Mouse (Mus musculus) stomach, embryonic 15.5 days (tissue): Measurements from ENCODE around the gene Ntsr1. TPM values are rescaled to one million over a fixed set of nuclear protein-coding genes. Genes with fewer than 3 reads are reported as not detected.

ENCODE experiments used
- ATAC-seq: fragments of 200-750 bp; cut with Nextera tagmentation; 2 replicates; pipeline ENCODE4 v1.8.0; 2017; ENCODE audit warnings: low read depth, moderate number of reproducible peaks, moderate TSS enrichment; ENCODE audit not compliant: insufficient read depth, low FRiP score
- H3K27ac ChIP-seq: fragments of 300-500 bp; sonication (generic); 2 replicates; pipeline ENCODE4 v1.5.1; 2015; ENCODE audit warnings: mild to moderate bottlenecking, inconsistent platforms
- H3K27me3 ChIP-seq: fragments of 300-500 bp; sonication (generic); replicated peaks from 2 replicates; pipeline ENCODE4 v1.6.1; 2015; ENCODE audit warnings: inconsistent platforms
- H3K36me3 ChIP-seq: fragments of 300-500 bp; sonication (generic); 2 replicates; pipeline ENCODE4 v1.6.1; 2015; ENCODE audit warnings: inconsistent platforms
- H3K4me1 ChIP-seq: fragments of 300-500 bp; sonication (generic); 2 replicates; pipeline ENCODE4 v1.6.1; 2015; ENCODE audit warnings: inconsistent platforms
- H3K4me2 ChIP-seq: fragments of 300-500 bp; sonication (generic); 2 replicates; pipeline ENCODE4 v1.6.1; 2015; ENCODE audit warnings: mild to moderate bottlenecking, inconsistent platforms
- H3K4me3 ChIP-seq: fragments of 300-500 bp; sonication (generic); replicated peaks from 2 replicates; pipeline ENCODE4 v1.5.1; 2015; ENCODE audit warnings: inconsistent platforms
- H3K9ac ChIP-seq: fragments of 300-500 bp; sonication (generic); 2 replicates; pipeline ENCODE4 v1.6.1; 2015; ENCODE audit warnings: inconsistent platforms
- H3K9me3 ChIP-seq: fragments of 300-500 bp; sonication (generic); 2 replicates; pipeline ENCODE4 v1.6.1; 2016; ENCODE audit warnings: inconsistent platforms
- WGBS: fragments of 180-500 bp; shearing (Covaris S2); methylation state at CpG from one replicate; pipeline ENCODE4 v1.1.7; 2015; 5-methylcytosine and 5-hydroxymethylcytosine counted together
- polyA plus RNA-seq: library from polyadenylated mRNA; unstranded; fragments of >200 nt; fragmentation: Nextera tagmentation; extraction: Ambion mirVana; gene quantifications from 2 replicates; pipeline ENCODE4 v1.2.1, GENCODE M21; 2015

The Ntsr1 gene
- polyA plus RNA-seq, 1 experiment from 2014 or later, result 0.89 TPM

DNA sequence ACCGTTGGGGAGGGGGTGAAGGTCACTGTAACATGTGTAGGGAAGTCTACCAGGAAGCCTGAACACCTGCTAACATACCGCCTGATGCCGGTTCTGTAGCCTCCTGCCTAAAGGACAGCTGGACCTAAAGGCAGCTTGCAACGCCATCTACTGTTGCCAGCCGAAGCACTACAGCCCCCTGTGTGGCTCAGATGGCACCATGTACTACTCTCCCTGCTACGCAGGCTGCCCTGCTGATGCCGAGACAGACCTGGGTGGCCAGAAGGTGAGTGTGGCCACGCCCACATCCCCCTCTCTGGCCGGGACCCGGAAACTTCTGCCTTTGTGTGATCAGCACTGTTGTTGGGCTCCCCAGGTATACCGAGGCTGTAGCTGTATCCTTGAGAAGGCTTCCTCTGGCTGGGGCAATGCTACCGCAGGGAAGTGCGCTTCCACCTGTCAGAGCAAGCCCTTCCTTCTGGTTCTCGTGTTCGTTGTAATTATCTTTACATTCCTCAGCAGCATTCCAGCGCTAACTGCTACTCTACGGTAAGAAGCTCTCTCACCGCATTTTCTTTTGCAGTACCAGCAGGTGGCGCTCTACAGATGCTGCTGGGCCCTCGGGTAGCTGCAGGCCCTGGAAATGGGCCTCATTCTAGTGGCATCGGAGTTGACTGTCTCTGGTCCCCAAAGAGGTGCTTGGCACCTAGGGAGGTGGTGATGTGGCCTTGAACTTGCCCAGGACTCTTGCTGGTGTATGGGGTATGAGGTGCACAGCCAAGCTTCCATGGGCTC lies 27.3 kb upstream of the Ntsr1 start:
- H3K4me1 ChIP-seq, result no peaks in the 10 kb centered on the region
- H3K4me2 ChIP-seq, result peak overlapping the region; percentile 23; the same call in 1 of the 2 replicates
- WGBS, result 10% methylated on average over 21 of the region's 21 CpGs
- ATAC-seq, result peak; percentile 15; the same call in 1 of the 2 replicates
- no peak overlapping the region for H3K9ac ChIP-seq
- no peaks in the 10 kb centered on the region for H3K36me3 ChIP-seq
- no peak overlapping the region for H3K4me3 ChIP-seq
- H3K27me3 ChIP-seq, result 0 out of 2 replicates have a peak, but pooled peaks cover 5% of the 10 kb centered on the region
- no peak overlapping the region for H3K27ac ChIP-seq
- no peaks in the 10 kb centered on the region for H3K9me3 ChIP-seq

DNA sequence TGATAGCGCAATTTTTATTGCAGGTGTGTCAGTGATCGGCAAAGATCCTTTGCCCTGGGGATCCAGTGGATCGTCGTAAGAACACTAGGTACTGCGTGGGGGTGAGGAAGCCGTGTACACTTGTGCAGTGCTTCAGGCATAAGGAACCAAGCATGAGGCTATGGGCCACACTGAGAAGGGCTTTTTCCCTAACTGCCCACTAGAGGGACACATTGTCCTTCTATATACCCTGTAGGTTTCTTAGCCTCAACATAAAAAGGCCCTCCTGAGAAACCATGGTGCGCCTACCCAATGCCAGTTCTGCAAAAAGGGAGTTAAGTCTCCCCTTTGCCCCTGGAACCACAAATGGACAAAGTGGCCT lies 26.7 kb upstream of the Ntsr1 start:
- ATAC-seq, result peak; percentile 65; the same call in 1 of the 2 replicates
- Histone ChIP-seq H3K4me3 (no peak overlapping the region), H3K27me3 (0 out of 2 replicates have a peak, but pooled peaks cover 5% of the 10 kb centered on the region), H3K9me3 (no peaks in the 10 kb centered on the region), H3K9ac (no peak overlapping the region), H3K36me3 (no peaks in the 10 kb centered on the region), H3K4me2 (peak overlapping the region; percentile 23; the same call in 1 of the 2 replicates), H3K4me1 (no peaks in the 10 kb centered on the region), H3K27ac (no peak overlapping the region)
- 40% methylated on average over 7 of the region's 7 CpGs for WGBS

DNA sequence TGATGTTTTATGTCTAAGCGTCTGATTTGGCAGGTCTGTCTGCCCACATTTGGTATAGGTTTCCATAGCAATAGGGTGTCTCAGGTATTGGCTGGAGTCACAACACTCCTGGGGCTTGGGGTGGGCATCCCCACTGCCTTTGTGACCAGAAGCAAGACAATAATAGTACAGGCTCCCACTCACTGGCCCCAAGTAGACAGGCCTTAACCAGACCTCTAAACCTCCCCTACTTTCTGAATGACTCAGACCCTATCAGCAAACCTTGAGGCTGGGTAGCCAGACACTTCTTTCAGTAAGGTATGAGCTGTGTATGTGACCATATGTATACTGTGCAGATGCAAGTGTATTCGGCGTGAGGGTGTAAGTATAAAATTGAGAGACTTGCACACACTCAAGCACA lies 24.9 kb upstream of the Ntsr1 start:
- H3K27ac ChIP-seq, result no peak overlapping the region
- no peaks in the 10 kb centered on the region for H3K9me3 ChIP-seq
- H3K4me1 ChIP-seq, result no peaks in the 10 kb centered on the region
- WGBS, result 88% methylated on average over 3 of the region's 3 CpGs
- H3K4me3 ChIP-seq, result no peak overlapping the region
- no peaks in the 10 kb centered on the region for H3K36me3 ChIP-seq
- ATAC-seq, result no peak
- no peak overlapping the region for H3K4me2 ChIP-seq
- H3K27me3 ChIP-seq, result 0 out of 2 replicates have a peak, but pooled peaks cover 5% of the 10 kb centered on the region
- no peak overlapping the region for H3K9ac ChIP-seq

DNA sequence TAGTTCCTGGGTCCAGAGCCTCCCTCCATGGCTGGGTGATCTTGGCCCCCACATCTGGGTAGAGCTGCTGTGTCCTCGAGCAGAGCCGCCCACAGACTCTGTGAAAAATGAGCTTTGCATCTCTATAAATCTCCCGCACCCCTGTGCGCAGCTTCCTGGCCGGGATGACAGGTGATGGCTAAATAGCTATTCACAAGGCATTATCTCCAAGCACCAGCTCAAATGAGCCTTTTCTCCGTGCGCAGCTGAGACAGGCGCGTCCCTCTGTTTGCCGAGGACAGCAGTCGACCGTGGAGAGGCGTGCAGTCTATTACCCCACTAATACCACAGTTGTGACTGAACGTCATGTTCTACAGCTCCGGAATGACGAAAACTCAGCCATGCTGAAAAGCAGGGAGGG lies 17.5 kb upstream of the Ntsr1 start:
- no peak overlapping the region for H3K27ac ChIP-seq
- H3K9me3 ChIP-seq, result no peaks in the 10 kb centered on the region

DNA sequence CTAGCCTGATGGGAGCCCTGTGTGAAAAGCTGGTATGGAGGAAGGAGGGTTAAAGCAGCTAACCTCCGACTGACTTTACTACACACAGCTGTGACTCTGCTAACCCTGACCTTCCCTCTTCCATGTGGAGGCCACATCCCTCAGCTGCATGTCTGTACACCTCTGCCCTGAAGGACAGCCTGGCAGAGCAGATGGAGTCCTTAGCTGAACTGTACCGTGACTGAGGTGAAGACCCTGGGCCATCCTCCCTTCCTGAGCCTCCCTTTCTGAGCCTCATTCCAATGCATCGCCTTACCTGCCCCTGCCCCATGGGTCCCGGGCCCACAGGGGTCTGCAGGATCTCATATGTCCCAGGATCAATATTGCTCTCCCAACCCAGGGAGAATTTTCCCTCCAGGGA lies 14.9 kb upstream of the Ntsr1 start:
- ATAC-seq, result no peak
- Histone ChIP-seq H3K9ac (no peak overlapping the region), H3K4me2 (no peak overlapping the region), H3K27me3 (peaks cover 21% of the 10 kb centered on the region; the same call in 1 of the 2 replicates), H3K27ac (no peak overlapping the region), H3K9me3 (no peaks in the 10 kb centered on the region), H3K4me1 (no peaks in the 10 kb centered on the region), H3K36me3 (no peaks in the 10 kb centered on the region), H3K4me3 (no peak overlapping the region)
- 55% methylated on average over 4 of the region's 4 CpGs for WGBS

More for the DNA sequence above, 17.5 kb upstream of the Ntsr1 start:
- ATAC-seq, result no peak
- Histone ChIP-seq H3K36me3 (no peaks in the 10 kb centered on the region), H3K9ac (no peak overlapping the region), H3K27me3 (0 out of 2 replicates have a peak, but pooled peaks cover 17% of the 10 kb centered on the region), H3K4me1 (no peaks in the 10 kb centered on the region), H3K4me2 (no peak overlapping the region), H3K4me3 (no peak overlapping the region)
- WGBS, result 19% methylated on average over 16 of the region's 16 CpGs

DNA sequence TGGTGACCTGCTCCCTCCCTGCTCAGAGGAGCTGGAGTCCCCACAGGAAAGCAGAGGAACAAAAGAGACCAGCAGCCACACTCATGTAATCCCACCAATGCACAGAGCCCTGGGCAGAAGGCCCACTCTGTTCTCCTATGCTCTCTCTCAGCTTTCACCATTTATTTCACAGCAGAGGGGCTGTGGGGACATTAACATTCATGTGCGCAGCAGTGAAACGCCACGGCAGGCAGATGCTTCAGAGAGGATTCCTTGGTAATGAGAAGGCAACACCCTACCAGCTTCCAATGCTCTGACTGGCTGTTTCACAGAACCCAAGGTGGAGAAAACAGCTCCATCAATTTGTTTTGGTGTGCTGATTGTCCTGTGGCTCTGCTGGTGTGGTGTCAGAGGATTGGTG lies 14.5 kb upstream of the Ntsr1 start:
- H3K9me3 ChIP-seq, result no peaks in the 10 kb centered on the region
- peaks cover 21% of the 10 kb centered on the region; the same call in 1 of the 2 replicates for H3K27me3 ChIP-seq
- no peak overlapping the region for H3K4me2 ChIP-seq
- H3K4me1 ChIP-seq, result no peaks in the 10 kb centered on the region
- no peak overlapping the region for H3K9ac ChIP-seq
- ATAC-seq, result no peak
- 70% methylated on average over 3 of the region's 3 CpGs for WGBS
- no peak overlapping the region for H3K4me3 ChIP-seq
- no peaks in the 10 kb centered on the region for H3K36me3 ChIP-seq
- no peak overlapping the region for H3K27ac ChIP-seq

DNA sequence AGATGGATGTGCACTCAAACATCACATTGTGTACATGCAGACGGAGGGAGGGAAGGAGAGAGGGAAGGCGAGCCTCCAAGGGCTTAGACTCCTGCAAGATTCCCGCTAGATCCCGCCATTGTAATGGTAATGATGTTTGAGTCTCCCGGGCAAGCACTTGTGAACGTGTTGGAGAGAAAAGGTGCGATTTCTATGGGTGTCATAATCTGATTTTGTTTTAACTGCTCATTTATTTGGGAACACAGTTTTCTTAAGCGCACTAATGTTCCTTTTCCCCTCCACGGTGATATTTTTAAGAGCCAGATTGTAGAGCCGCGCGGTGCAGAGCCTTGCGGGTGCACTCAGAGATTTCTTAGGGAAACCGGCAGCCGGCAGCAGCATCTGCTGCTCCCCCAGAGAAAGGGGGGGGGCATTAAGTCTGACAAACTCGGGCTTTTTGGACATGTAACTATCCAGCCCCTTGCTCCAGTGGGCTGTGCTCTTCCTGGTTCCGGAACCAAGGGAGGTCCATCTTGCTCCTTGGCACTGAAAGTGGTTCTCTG lies 11.5 kb upstream of the Ntsr1 start:
- Histone ChIP-seq H3K27me3 (peaks cover 5% of the 10 kb centered on the region; the same call in 1 of the 2 replicates), H3K4me2 (no peak overlapping the region), H3K36me3 (no peaks in the 10 kb centered on the region), H3K4me3 (no peak overlapping the region), H3K9ac (no peak overlapping the region), H3K4me1 (no peaks in the 10 kb centered on the region), H3K27ac (no peak overlapping the region), H3K9me3 (no peaks in the 10 kb centered on the region)
- ATAC-seq, result no peak
- WGBS, result 20% methylated on average over 17 of the region's 17 CpGs

DNA sequence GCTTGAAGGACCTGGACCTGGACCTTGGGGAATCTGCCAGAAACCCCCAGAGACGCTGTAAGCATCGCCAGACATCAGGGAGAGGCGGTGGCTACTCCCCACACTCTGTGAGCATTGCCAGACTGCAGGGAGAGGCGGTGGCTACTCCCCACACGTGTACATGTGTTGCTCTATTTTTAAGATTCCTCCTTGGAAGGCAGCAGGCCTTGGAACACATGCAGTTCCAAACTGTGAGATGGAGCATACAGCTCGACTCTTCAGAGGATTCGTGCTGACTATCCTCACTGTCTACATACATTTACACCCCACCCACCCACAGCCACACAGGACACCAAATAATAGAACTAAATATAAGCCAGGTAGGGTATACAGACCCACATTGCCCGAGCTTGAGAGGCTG lies 3.9 kb upstream of the Ntsr1 start:
- Histone ChIP-seq H3K27me3 (peaks cover 32% of the 10 kb centered on the region), H3K9me3 (no peaks in the 10 kb centered on the region), H3K36me3 (no peaks in the 10 kb centered on the region), H3K4me1 (peaks cover 14% of the 10 kb centered on the region), H3K4me2 (no peak overlapping the region), H3K4me3 (no peak overlapping the region), H3K27ac (no peak overlapping the region), H3K9ac (no peak overlapping the region)
- no peak for ATAC-seq
- WGBS, result 59% methylated on average over 8 of the region's 8 CpGs

DNA sequence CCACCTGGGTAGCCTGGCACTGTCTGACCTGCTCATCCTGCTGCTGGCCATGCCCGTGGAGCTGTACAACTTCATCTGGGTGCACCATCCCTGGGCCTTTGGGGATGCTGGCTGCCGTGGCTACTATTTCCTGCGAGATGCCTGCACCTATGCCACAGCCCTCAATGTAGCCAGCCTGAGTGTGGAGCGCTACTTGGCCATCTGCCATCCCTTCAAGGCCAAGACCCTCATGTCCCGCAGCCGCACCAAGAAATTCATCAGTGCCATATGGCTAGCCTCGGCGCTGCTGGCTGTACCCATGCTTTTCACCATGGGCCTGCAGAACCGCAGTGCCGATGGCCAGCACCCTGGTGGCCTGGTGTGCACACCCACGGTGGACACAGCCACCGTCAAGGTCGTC lies 950 bp downstream of the Ntsr1 start:
- no peak for ATAC-seq
- peak overlapping the region; percentile 52 for H3K27ac ChIP-seq

DNA sequence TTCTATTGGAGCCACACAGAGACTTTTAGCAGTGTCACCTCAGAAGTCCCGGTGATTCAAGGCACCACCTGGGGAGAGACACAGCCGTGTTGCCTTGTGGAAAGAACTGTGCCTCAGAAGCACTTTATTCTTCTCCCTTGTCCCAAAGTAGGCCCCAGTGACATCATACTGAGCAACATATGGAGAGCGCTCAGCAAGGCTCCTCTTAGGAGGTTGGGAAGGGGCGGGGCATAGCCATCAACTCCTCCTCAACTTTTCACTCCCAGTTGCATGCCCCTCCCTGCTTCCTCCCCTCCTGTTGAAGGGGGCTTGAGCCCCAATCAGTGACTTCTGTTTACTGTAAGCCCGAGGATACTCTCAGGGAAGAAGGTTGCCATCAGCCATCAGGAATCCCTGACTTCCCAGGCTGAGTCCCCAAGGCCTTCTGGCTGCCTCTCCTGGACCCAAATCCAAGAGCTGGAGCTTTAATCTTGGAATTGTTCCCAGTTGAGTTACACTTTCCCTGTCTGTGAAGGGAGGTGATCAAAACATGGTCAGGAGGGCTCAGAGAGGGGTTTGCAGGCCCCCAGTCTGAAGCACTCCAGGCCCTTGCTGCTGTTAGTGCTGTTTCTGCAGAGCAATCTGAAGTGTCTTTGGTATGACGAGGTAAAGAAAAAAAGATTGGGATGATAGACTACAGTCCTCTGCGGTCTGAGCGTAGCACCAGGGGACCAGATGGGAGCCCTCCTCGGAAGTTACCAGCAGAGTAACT lies 1.6 kb downstream of the Ntsr1 start:
- Histone ChIP-seq H3K4me2 (peak overlapping the region; percentile 65), H3K9me3 (no peaks in the 10 kb centered on the region), H3K4me1 (peaks cover 24% of the 10 kb centered on the region), H3K9ac (no peak overlapping the region), H3K4me3 (no peak overlapping the region), H3K27me3 (peaks cover 40% of the 10 kb centered on the region), H3K27ac (peak overlapping the region; percentile 52), H3K36me3 (no peaks in the 10 kb centered on the region)
- 25% methylated on average over 9 of the region's 9 CpGs for WGBS
- ATAC-seq, result peak; percentile 69

More for the DNA sequence above, 950 bp downstream of the Ntsr1 start:
- Histone ChIP-seq H3K27me3 (peaks cover 40% of the 10 kb centered on the region), H3K4me1 (peaks cover 24% of the 10 kb centered on the region), H3K9me3 (no peaks in the 10 kb centered on the region), H3K4me3 (no peak overlapping the region), H3K36me3 (no peaks in the 10 kb centered on the region), H3K4me2 (peak overlapping the region; percentile 65), H3K9ac (no peak overlapping the region)
- 39% methylated on average over 13 of the region's 13 CpGs for WGBS

DNA sequence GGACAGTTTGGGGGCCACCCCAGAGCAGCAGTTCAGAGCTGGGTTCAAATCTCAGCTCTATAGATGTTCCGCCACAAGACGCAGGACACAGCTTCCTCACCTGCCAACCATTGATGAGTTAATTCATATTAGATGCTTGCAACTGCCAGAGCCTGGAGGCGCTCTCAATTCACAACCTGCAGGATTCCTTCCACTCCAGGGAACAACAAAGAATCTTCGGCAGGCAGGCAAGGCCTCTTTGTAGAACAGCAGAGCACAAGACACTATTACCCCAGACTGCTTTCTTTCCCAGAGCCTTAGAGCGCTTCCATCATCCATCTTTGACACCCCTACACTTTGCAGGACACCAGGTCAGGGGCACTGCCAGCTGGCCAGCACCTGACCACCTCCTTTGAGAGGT lies 6.5 kb downstream of the Ntsr1 start:
- Histone ChIP-seq H3K27me3 (peaks cover 10% of the 10 kb centered on the region; the same call in 1 of the 2 replicates), H3K27ac (no peak overlapping the region), H3K36me3 (no peaks in the 10 kb centered on the region), H3K4me3 (no peak overlapping the region), H3K9ac (no peak overlapping the region), H3K4me2 (no peak overlapping the region), H3K9me3 (no peaks in the 10 kb centered on the region), H3K4me1 (peaks cover 14% of the 10 kb centered on the region)
- no peak for ATAC-seq
- WGBS, result 78% methylated on average over 5 of the region's 5 CpGs
